ENCODE assay signal across 11 mouse cellular contexts in the genomic region with DNA sequence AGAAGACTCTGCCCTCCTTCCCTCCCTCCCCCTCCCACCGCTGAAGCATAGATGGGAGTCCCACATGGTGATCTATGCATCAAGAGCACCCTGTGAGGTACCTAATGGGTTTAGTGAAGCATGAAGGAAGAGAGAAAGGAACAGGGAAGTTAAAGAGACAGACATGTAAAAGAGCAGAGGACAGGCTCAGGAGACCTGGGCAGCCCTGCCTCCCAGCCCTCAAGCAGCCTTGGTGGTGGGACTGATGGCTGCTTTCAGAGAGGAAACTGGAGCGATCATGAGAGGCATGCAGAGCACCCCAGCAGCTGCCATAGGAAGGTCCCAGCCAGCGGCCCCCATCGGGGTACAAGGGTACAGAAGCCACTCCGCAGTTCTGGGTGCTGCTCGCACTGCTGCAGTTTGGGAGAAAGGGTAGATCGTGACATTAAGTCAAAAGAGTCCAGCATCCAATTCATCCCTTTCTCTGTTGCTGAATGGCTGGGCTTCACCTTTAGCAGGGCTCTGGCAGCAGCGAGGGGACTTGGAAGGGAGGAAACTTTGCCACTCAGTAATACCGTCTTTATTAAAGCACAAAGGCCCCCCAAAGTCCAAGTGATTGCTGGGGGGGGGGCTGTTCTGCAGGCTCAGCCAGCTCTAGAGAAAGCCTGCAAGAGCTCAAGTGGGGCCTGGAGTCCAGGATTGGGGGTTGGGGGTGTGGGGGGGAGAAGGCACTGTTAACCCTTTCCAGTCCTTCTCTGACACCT. TPM values are rescaled to one million over a fixed set of nuclear protein-coding genes. Genes with fewer than 3 reads are reported as not detected.
DNase-seq lines count a peak whose midpoint lies in the region; ATAC-seq lines count a peak whose summit lies in the region.
"Had no signal": no experiment of that assay in that cellular context is flagged by ENCODE, and none has a peak within 500 bp of the region (broad histone marks: within the 10 kb centered on the region; RNA-seq: fewer than 3 reads in every experiment).

No protein-coding gene starts in this region.

- ATAC-seq in forebrain, embryonic 16.5 days: peak; percentile 66
- ATAC-seq in midbrain, embryonic 13.5 days: peak; percentile 73

- H3K9ac ChIP-seq in forebrain, embryonic 16.5 days (replicated peaks; ENCODE audit: low read depth, low read length): no peak overlapping the region
- peak overlapping the region; percentile 43; the same call in 1 of the 2 replicates for H3K9ac ChIP-seq in midbrain, embryonic 13.5 days (replicated peaks)
- H3K9ac ChIP-seq: lung, embryonic 14.5 days; stomach, embryonic 15.5 days had no signal

- no peaks in the 10 kb centered on the region for H3K27me3 ChIP-seq in forebrain, embryonic 16.5 days (replicated peaks; ENCODE audit: control insufficient read depth, insufficient read depth, low read length)
- H3K27me3 ChIP-seq in midbrain, embryonic 13.5 days: peaks cover 91% of the 10 kb centered on the region

- peak overlapping the region; percentile 28 for H3K4me2 ChIP-seq in forebrain, embryonic 16.5 days (ENCODE audit: low read length)
- H3K4me2 ChIP-seq in midbrain, embryonic 13.5 days (replicated peaks): peak overlapping the region; percentile 33
- H3K4me2 ChIP-seq: lung, embryonic 14.5 days; stomach, embryonic 15.5 days had no signal

- no peaks in the 10 kb centered on the region for H3K36me3 ChIP-seq in forebrain, embryonic 16.5 days (ENCODE audit: control insufficient read depth, insufficient read depth)
- H3K36me3 ChIP-seq in midbrain, embryonic 13.5 days: no peaks in the 10 kb centered on the region
- H3K36me3 ChIP-seq: stomach, embryonic 15.5 days had no signal

- no peak overlapping the region for H3K4me3 ChIP-seq in forebrain, embryonic 16.5 days (replicated peaks; ENCODE audit: low read length)
- peak overlapping the region; percentile 8; the same call in 1 of the 2 replicates for H3K4me3 ChIP-seq in midbrain, embryonic 13.5 days (replicated peaks)
- H3K4me3 ChIP-seq: stomach, embryonic 15.5 days had no signal

- 2% methylated on average over 9 of the region's 9 CpGs for WGBS in forebrain, embryonic 16.5 days
- 1% methylated on average over 9 of the region's 9 CpGs for WGBS in midbrain, embryonic 13.5 days

- DNase-seq in right cerebral cortex, postnatal 10 days (ENCODE audit: low spot score in 2 of 2): peak; percentile 53 to 58
- DNase-seq in right cerebral cortex, adult 2 months (ENCODE audit: low spot score in 2 of 2): no peak
- peak; percentile 81 for DNase-seq in retina, postnatal 1 day
- DNase-seq in natural killer cell, adult 2 months (ENCODE audit: low spot score in 2 of 2): no peak
- no peak for DNase-seq in B cell, adult 2 months
- DNase-seq: heart, adult 18-20 months; lung, embryonic 14.5 days; thymus, postnatal 4 days had no signal

- H3K4me1 ChIP-seq in forebrain, embryonic 16.5 days (replicated peaks; ENCODE audit: control insufficient read depth, insufficient read depth, low read length): peaks cover 12% of the 10 kb centered on the region
- H3K4me1 ChIP-seq in midbrain, embryonic 13.5 days (replicated peaks): peaks cover 18% of the 10 kb centered on the region
- H3K4me1 ChIP-seq: stomach, embryonic 15.5 days had no signal

- no peaks in the 10 kb centered on the region for H3K9me3 ChIP-seq in forebrain, embryonic 16.5 days (ENCODE audit: control insufficient read depth, low read length)
- no peaks in the 10 kb centered on the region for H3K9me3 ChIP-seq in midbrain, embryonic 13.5 days
- H3K9me3 ChIP-seq: stomach, embryonic 15.5 days had no signal

- no peak overlapping the region for H3K27ac ChIP-seq in forebrain, embryonic 16.5 days (ENCODE audit: low read length)
- H3K27ac ChIP-seq in midbrain, embryonic 13.5 days: 0 out of 2 replicates have a peak overlapping the region, but pooled peaks have one; percentile 21
- H3K27ac ChIP-seq: stomach, embryonic 15.5 days had no signal

RNA-seq across cellular contexts. Expression of gene Slc6a11, which starts 43.5 kb away (rescaled TPM):
- 16.5 and 18.6 TPM in 2 replicates for polyA plus RNA-seq in forebrain, embryonic 16.5 days (2015; fragmentation: Nextera tagmentation; extraction: Ambion mirVana)
- 6.4 and 6.5 TPM in 2 replicates for polyA plus RNA-seq in midbrain, embryonic 13.5 days (2015; fragmentation: Nextera tagmentation; extraction: Ambion mirVana)

Comparison
In these comparisons a context has a peak if more than half of its experiments do, and no peak if none do; other contexts are left out.
1. DNase-seq: peak in right cerebral cortex, postnatal 10 days (2 of 2) and retina, postnatal 1 day (single experiment); none in right cerebral cortex, adult 2 months (0 of 2), natural killer cell, adult 2 months (0 of 2) and B cell, adult 2 months (0 of 2).